Mouse (Mus musculus): ENCODE measurements around the gene Vmn2r6.
"Not testable (repeated sequence)": the region's sequence is repeated elsewhere in the genome, so short reads cannot be mapped to it uniquely, and the experiment has no call there.

The Vmn2r6 gene

GRCm38 (mm10) chr3:64565730-64566129 is at the start of gene Vmn2r6:
Vmn2r6 (minus strand) TSS chr3:64565830.
- DNase-seq (ENCODE audit: low spot score): not testable (repeated sequence)

DNA sequence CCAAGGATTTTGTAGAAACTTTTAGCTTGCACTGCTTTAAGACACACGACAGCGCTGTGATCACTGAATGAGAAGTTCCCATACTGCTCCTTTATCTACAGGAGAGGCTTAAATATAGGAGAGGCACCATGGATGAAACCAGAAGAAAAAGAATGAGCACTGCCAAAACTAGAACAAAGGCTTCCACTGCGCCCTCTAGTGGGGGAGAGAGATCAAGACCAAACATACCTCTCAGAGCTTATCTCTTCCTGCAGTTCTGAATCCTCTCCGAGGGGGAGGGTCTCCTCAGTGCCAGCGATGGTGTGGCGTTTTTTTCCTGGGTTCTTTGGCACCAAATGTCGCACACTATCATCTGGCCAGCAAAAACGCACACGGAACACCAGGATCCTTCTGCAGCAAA is 22.0 kb upstream of the Vmn2r6 start:
- no peak for DNase-seq (ENCODE audit: low spot score)

DNA sequence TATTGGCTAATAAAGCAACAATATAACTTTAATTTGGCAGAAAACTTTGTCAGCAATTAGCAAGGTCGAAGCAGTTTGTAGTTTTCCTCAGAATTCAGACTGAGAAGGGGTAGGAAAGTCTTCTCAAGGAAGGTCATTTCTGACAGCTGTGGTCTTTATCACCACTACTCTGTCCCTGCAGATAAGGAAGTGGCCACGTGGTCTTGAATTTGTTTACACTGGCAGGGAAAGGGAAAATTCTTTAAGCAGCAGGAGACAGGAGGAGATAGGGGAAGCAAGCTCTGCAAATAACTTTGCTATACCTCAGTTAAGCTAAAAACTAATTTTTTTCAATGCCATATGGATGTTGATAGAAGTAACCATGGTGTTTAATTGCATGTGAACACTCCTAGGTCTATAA is 3.2 kb upstream of the Vmn2r6 start:
- not testable (repeated sequence) for DNase-seq (ENCODE audit: low spot score)

GRCm38 (mm10) chr3:64523585-64523984 is 42.0 kb downstream of the Vmn2r6 start:
- not testable (repeated sequence) for DNase-seq (ENCODE audit: low spot score)

DNA sequence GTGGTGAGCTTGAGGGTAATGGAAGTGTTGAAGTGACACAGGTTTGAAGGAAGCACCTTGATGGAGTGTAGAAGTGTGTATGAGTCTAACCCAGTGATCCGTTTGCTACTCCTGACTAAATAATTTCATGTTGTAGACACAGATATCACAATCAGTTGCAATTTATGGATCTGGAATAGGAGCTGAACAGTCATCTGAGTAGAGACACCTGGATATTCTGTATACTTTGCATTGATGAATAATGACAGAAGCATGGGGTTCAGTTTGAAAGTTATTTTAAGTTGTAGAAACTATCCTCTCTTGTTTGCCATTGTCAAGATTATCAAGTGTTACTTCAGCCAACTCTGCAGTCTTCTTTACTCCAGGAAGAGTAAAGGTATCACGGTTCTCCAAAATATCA is 55.9 kb downstream of the Vmn2r6 start, which contains the start of gene Vmn2r5:
TSS of gene Vmn2r5 (minus strand) at position 101 of the 400 bp plus-strand sequence.
- DNase-seq (ENCODE audit: low spot score): not testable (repeated sequence)
